Mouse (Mus musculus) mesoderm, embryonic 11.5 days (tissue): Measurements from ENCODE around the gene Trp53.
"Not testable (repeated sequence)": the region's sequence is repeated elsewhere in the genome, so short reads cannot be mapped to it uniquely, and the experiment has no call there.

Experiments used
- DNase-seq: peaks from one replicate; pipeline ENCODE4 v3.0.0-alpha.2; 2012; ENCODE audit warnings: low read depth, low spot score

The Trp53 gene

GRCm38 (mm10) chr11:69580091-69580514 is at the start of gene Trp53, which contains the start of gene Wrap53:
Trp53 (plus strand) TSS chr11:69580359.
Wrap53 (minus strand) TSS chr11:69580255.
- DNase-seq, result peak; percentile 95

GRCm38 (mm10) chr11:69530755-69531154 is 49.4 kb upstream of the Trp53 start:
- DNase-seq, result not testable (repeated sequence)

GRCm38 (mm10) chr11:69532480-69533150 is 47.5 kb upstream of the Trp53 start:
- no peak for DNase-seq

- no peak for DNase-seq
Observed at GRCm38 (mm10) chr11:69534990-69535389, 45.2 kb upstream of the Trp53 start.

- no peak for DNase-seq
Observed at GRCm38 (mm10) chr11:69540700-69541099, 39.5 kb upstream of the Trp53 start.

GRCm38 (mm10) chr11:69541741-69542140 is 38.4 kb upstream of the Trp53 start:
- DNase-seq, result not testable (repeated sequence)

GRCm38 (mm10) chr11:69543598-69543997 is 36.6 kb upstream of the Trp53 start:
- DNase-seq, result no peak

GRCm38 (mm10) chr11:69545957-69546356 is 34.2 kb upstream of the Trp53 start:
- DNase-seq, result no peak

GRCm38 (mm10) chr11:69546423-69547053 is 33.6 kb upstream of the Trp53 start:
- DNase-seq, result peak; percentile 86

- no peak for DNase-seq
Observed at GRCm38 (mm10) chr11:69547071-69547470, 33.1 kb upstream of the Trp53 start.

GRCm38 (mm10) chr11:69549060-69549656 is 31.0 kb upstream of the Trp53 start, which contains the start of gene Dnah2:
Dnah2 (minus strand) TSS chr11:69549110.
- DNase-seq, result no peak

- DNase-seq, result no peak
Observed at GRCm38 (mm10) chr11:69551310-69551709, 28.8 kb upstream of the Trp53 start.

- peak; percentile 85 for DNase-seq
Observed at GRCm38 (mm10) chr11:69552622-69553340, 27.4 kb upstream of the Trp53 start.

GRCm38 (mm10) chr11:69553341-69553721 is 26.8 kb upstream of the Trp53 start:
- no peak for DNase-seq

- DNase-seq, result no peak
Observed at GRCm38 (mm10) chr11:69554539-69555140, 25.5 kb upstream of the Trp53 start.

- DNase-seq, result peak; percentile 79
Observed at GRCm38 (mm10) chr11:69557381-69557958, 22.7 kb upstream of the Trp53 start.

- no peak for DNase-seq
Observed at GRCm38 (mm10) chr11:69558756-69559155, 21.4 kb upstream of the Trp53 start.

- DNase-seq, result no peak
Observed at GRCm38 (mm10) chr11:69559183-69559582, 21.0 kb upstream of the Trp53 start.

- DNase-seq, result peak; percentile 80
Observed at GRCm38 (mm10) chr11:69559851-69560765, 20.1 kb upstream of the Trp53 start, which contains the start of gene Efnb3. Efnb3 (minus strand) TSS chr11:69560205.
